Mouse (Mus musculus): Measurements from ENCODE around the gene Dppa1. TPM values are rescaled to one million over a fixed set of nuclear protein-coding genes. Genes with fewer than 3 reads are reported as not detected.

The Dppa1 gene
- polyA plus RNA-seq, 1 experiment from 2014 or later, result not detected

Other genes starting within 250 kb of the Dppa1 start
- 0.08 and 0.16 TPM in 2 replicates for gene Itk, start 239.7 kb downstream of the Dppa1 start, polyA plus RNA-seq (2015; fragmentation: Nextera tagmentation; extraction: Ambion mirVana)
- gene Fam71b, start 232.7 kb downstream of the Dppa1 start, polyA plus RNA-seq (2015; fragmentation: Nextera tagmentation; extraction: Ambion mirVana), result not detected in 2 replicates
- gene Med7, start 192.3 kb downstream of the Dppa1 start, polyA plus RNA-seq (2015; fragmentation: Nextera tagmentation; extraction: Ambion mirVana), result 48.2 and 53.4 TPM in 2 replicates
- 0.15 and 0.20 TPM in 2 replicates for gene Havcr2, start 174.3 kb downstream of the Dppa1 start, polyA plus RNA-seq (2015; fragmentation: Nextera tagmentation; extraction: Ambion mirVana)
- gene Gm12169, start 105.0 kb downstream of the Dppa1 start, polyA plus RNA-seq (2015; fragmentation: Nextera tagmentation; extraction: Ambion mirVana), result not detected in 2 replicates
- not detected in 2 replicates for gene BC053393, start 57.7 kb downstream of the Dppa1 start, polyA plus RNA-seq (2015; fragmentation: Nextera tagmentation; extraction: Ambion mirVana)
- 49.7 and 60.1 TPM in 2 replicates for gene Timd2, start 77.8 kb upstream of the Dppa1 start, polyA plus RNA-seq (2015; fragmentation: Nextera tagmentation; extraction: Ambion mirVana)
- gene Havcr1, start 105.8 kb upstream of the Dppa1 start, polyA plus RNA-seq (2015; fragmentation: Nextera tagmentation; extraction: Ambion mirVana), result 0.09 TPM in 1 of 2 replicates, not detected in the other
- 7.7 and 8.9 TPM in 2 replicates for gene Timd4, start 181.5 kb upstream of the Dppa1 start, polyA plus RNA-seq (2015; fragmentation: Nextera tagmentation; extraction: Ambion mirVana)

Measured in liver, embryonic 15.5 days (tissue).